Mouse (Mus musculus) brain, embryonic 14.5 days (tissue): ENCODE measurements around the gene Fan1. TPM values are rescaled to one million over a fixed set of nuclear protein-coding genes. Genes with fewer than 3 reads are reported as not detected.

Source experiments
- DNase-seq: peaks from one replicate; pipeline ENCODE4 v3.0.0-alpha.2; 2011; ENCODE audit warnings: low read depth
- CTCF ChIP-seq: fragments of 200-500 bp; IDR thresholded peaks from 2 replicates; pipeline ENCODE4 v1.5.1; 2012; ENCODE audit warnings: inconsistent platforms, mild to moderate bottlenecking, moderate library complexity, borderline replicate concordance; ENCODE audit not compliant: insufficient read depth, insufficient read length; ENCODE audit errors: extremely low read depth
- POLR2A ChIP-seq: fragments of 200-500 bp; IDR thresholded peaks from 2 replicates; pipeline ENCODE4 v1.6.1; 2012; ENCODE audit warnings: mild to moderate bottlenecking, inconsistent platforms, borderline replicate concordance; ENCODE audit not compliant: poor library complexity, insufficient read depth, insufficient read length, severe bottlenecking; ENCODE audit errors: extremely low read depth
- polyA plus RNA-seq: library from polyadenylated mRNA; depleted of rRNA; stranded (reverse); fragments of >200 nt; gene quantifications from 2 replicates; pipeline ENCODE4 v1.2.3, GENCODE M21; 2012; rRNA removed

Gene Fan1
- polyA plus RNA-seq, 1 experiment = 4.5 TPM

DNA sequence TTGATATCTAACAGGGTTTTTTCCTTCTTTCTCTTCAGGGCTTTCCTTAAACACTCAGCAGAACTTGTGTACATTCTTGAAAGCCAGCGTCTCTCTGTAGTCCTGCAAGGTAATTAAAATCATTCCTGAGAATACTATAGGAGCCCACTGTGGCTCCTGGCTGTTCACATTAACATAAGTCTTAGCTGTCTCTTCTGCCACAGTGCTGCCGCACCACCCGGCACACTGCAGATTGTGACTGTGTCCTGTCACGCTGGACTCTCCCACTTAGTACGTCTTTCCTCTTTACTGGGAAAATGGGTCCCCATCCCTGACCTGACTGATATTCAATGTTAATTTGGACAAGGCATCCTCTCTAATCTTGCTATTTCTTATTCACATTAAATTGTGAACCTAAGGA, 52.8 kb downstream of the Fan1 start:
- TF ChIP-seq POLR2A (no peak), CTCF (no peak)

DNA sequence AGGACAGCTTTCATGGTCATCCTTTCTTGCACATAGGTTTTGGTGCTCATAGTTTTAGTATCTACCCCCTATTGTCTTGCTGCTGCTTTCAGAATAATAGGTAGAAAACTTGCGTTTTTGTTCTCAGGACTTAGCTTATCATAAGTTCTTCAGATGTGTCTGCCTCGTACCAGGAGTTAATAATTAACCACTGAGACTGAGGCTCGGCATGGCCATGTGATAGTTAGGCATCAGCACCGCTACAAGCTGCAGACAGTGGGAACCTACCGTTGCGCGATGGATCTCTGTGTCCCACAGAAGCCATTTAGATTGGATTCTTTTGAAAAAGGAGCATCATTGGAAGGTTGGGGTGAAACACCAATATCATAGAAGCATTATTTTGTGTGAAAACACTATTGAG, 61.1 kb downstream of the Fan1 start:
- no peak for DNase-seq
- TF ChIP-seq CTCF (no peak), POLR2A (no peak)

More for the DNA sequence above, 52.8 kb downstream of the Fan1 start:
- DNase-seq = no peak

DNA sequence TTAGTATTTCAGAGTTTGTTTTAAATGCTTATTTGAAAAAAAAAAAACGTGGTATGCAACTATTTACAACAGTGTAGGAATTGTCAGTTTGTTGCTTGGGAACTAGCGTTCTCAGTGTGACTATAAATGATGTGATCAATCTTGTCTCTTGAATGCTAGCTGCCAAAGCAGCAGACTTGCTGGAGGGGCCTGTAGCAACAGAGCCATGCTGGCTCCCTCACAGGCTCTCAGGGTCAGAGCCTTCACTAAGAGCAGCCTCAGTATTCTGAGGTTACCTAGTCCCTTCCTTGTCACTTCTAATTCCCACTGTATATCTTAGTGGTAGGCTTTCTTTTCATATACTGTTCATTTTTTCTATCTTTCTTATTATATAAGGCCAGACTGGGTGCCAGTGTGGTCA, 63.1 kb downstream of the Fan1 start:
- DNase-seq = no peak
- TF ChIP-seq CTCF = no peak
- no peak for TF ChIP-seq POLR2A

DNA sequence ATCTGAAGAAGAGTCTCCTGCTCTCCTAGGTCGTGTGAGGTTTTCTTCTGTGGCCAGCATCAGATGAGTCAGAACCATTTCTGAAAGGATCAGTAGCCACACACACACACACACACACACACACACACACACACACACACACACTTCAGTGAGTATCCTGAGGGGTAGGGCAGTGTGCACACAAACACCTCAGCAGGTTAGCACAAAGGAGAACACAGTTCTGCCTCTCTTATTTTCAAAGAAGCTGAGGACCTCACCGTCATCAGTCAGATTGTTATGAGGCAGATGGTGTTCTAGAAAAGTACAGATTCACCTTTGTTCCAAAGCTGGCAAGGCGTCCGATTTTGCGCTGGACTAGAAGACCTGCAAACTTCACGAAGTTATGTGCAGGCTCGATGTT, 63.7 kb downstream of the Fan1 start:
- TF ChIP-seq CTCF (no peak), POLR2A (no peak)
- no peak for DNase-seq

Other genes starting within 250 kb of the Fan1 start
- 0.20 and 0.31 TPM in 2 replicates for gene Trpm1, start 220.3 kb downstream of the Fan1 start, polyA plus RNA-seq
- 6.8 and 10.0 TPM in 2 replicates for gene Mtmr10, start 86.4 kb downstream of the Fan1 start, polyA plus RNA-seq
- 9.3 and 12.9 TPM in 2 replicates for gene Mphosph10, start 18.2 kb upstream of the Fan1 start, polyA plus RNA-seq
- 23.7 and 27.5 TPM in 2 replicates for gene Mcee, start 18.5 kb upstream of the Fan1 start, polyA plus RNA-seq
- 152 and 182 TPM in 2 replicates for gene Apba2, start 127.6 kb upstream of the Fan1 start, polyA plus RNA-seq